Mouse (Mus musculus) layer of hippocampus, adult 2 months (tissue): ENCODE measurements at regions not wholly inside any gene's neighbourhood (a gene's known extent, or its start where the extent isn't known, plus 50 kb on each side); places are given as distances from the start of the nearest gene placed in this dataset.

ENCODE experiments used
- DNase-seq, 2 experiments: peaks; one replicate each; pipeline ENCODE4 v3.0.0; 2022; ENCODE audit warnings: low spot score in 2 of 2
- H3K27ac ChIP-seq: fragments of 200-600 bp; 2 replicates; pipeline ENCODE4 v1.8.1; 2022
- H3K4me3 ChIP-seq: fragments of 200-600 bp; 2 replicates; pipeline ENCODE4 v1.8.1; 2022; ENCODE audit warnings: mild to moderate bottlenecking
- CTCF ChIP-seq: fragments of 200-600 bp; conservative IDR thresholded peaks from 2 replicates; pipeline ENCODE4 v1.8.1; 2022; ENCODE audit warnings: antibody characterized with exemption, mild to moderate bottlenecking, moderate library complexity

GRCm38 (mm10) chr11:19676514-19676913, 247.7 kb upstream of the Spred2 start:
- Histone ChIP-seq H3K27ac (no peak overlapping the region), H3K4me3 (no peak overlapping the region)
- TF ChIP-seq CTCF: no peak
- peak in 1 of 2 experiments; percentile 1 for DNase-seq

GRCm38 (mm10) chr11:19679041-19679440, 245.1 kb upstream of the Spred2 start:
- no peak for TF ChIP-seq CTCF
- Histone ChIP-seq H3K27ac (no peak overlapping the region), H3K4me3 (no peak overlapping the region)
- no peak for DNase-seq

GRCm38 (mm10) chr11:19679669-19680068, 244.5 kb upstream of the Spred2 start:
- no peak for TF ChIP-seq CTCF
- no peak overlapping the region for H3K27ac ChIP-seq
- no peak overlapping the region for H3K4me3 ChIP-seq
- no peak for DNase-seq

- Histone ChIP-seq H3K4me3 (no peak overlapping the region), H3K27ac (no peak overlapping the region)
- no peak for TF ChIP-seq CTCF
- no peak for DNase-seq
Observed at GRCm38 (mm10) chr11:19701198-19701597, 223.0 kb upstream of the Spred2 start.

GRCm38 (mm10) chr11:19708821-19709220, 215.4 kb upstream of the Spred2 start:
- DNase-seq: no peak
- Histone ChIP-seq H3K4me3 (no peak overlapping the region), H3K27ac (no peak overlapping the region)
- TF ChIP-seq CTCF: no peak

GRCm38 (mm10) chr11:19709337-19709736, 214.8 kb upstream of the Spred2 start:
- Histone ChIP-seq H3K4me3 (no peak overlapping the region), H3K27ac (no peak overlapping the region)
- DNase-seq: no peak
- no peak for TF ChIP-seq CTCF

- H3K4me3 ChIP-seq: peak overlapping the region; percentile 17; the same call in 1 of the 2 replicates
- peak; percentile 28 to 30 for DNase-seq
- no peak overlapping the region for H3K27ac ChIP-seq
- no peak for TF ChIP-seq CTCF
Observed at GRCm38 (mm10) chr11:19713091-19713490, 211.1 kb upstream of the Spred2 start.

- Histone ChIP-seq H3K27ac (no peak overlapping the region), H3K4me3 (peak overlapping the region; percentile 3; the same call in 1 of the 2 replicates)
- no peak for TF ChIP-seq CTCF
- no peak for DNase-seq
Observed at GRCm38 (mm10) chr11:19713597-19713996, 210.6 kb upstream of the Spred2 start.

GRCm38 (mm10) chr11:19714211-19714610, 210.0 kb upstream of the Spred2 start:
- no peak overlapping the region for H3K4me3 ChIP-seq

GRCm38 (mm10) chr11:19714888-19715595, 209.1 kb upstream of the Spred2 start:
- no peak for DNase-seq
- H3K4me3 ChIP-seq: no peak overlapping the region
- no peak overlapping the region for H3K27ac ChIP-seq
- no peak for TF ChIP-seq CTCF

More at GRCm38 (mm10) chr11:19714211-19714610, 210.0 kb upstream of the Spred2 start:
- H3K27ac ChIP-seq: no peak overlapping the region
- no peak for DNase-seq
- TF ChIP-seq CTCF: peak; percentile 61

GRCm38 (mm10) chr11:19718165-19718564, 206.0 kb upstream of the Spred2 start:
- DNase-seq: no peak
- no peak for TF ChIP-seq CTCF
- H3K4me3 ChIP-seq: no peak overlapping the region
- no peak overlapping the region for H3K27ac ChIP-seq

- no peak overlapping the region for H3K4me3 ChIP-seq
- no peak for TF ChIP-seq CTCF
- DNase-seq: no peak
- no peak overlapping the region for H3K27ac ChIP-seq
Observed at GRCm38 (mm10) chr11:19729031-19729430, 195.1 kb upstream of the Spred2 start.

- Histone ChIP-seq H3K4me3 (no peak overlapping the region), H3K27ac (no peak overlapping the region)
- TF ChIP-seq CTCF: no peak
- no peak for DNase-seq
Observed at GRCm38 (mm10) chr11:19730747-19731146, 193.4 kb upstream of the Spred2 start.

- DNase-seq: no peak
- no peak overlapping the region for H3K4me3 ChIP-seq
- TF ChIP-seq CTCF: no peak
- H3K27ac ChIP-seq: no peak overlapping the region
Observed at GRCm38 (mm10) chr11:19736076-19736475, 188.1 kb upstream of the Spred2 start.
